Mouse (Mus musculus): Measurements from ENCODE around the gene Rplp2.
A peak's percentile ranks its signal among the peaks of the same experiment; 100 is the strongest.
"Not testable (repeated sequence)": the region's sequence is repeated elsewhere in the genome, so short reads cannot be mapped to it uniquely, and the experiment has no call there.

The Rplp2 gene

GRCm38 (mm10) chr7:141443828-141444237 is 3.3 kb upstream of the Rplp2 start, which contains the start of gene Pidd1:
Gene Pidd1, minus strand, starts transcription at chr7:141444025.
- DNase-seq (ENCODE audit: low read depth, low spot score): no peak

- DNase-seq (ENCODE audit: low read depth, low spot score): not testable (repeated sequence)
Observed at GRCm38 (mm10) chr7:141446374-141446773, 796 bp upstream of the Rplp2 start.

GRCm38 (mm10) chr7:141451928-141452327 is 4.8 kb downstream of the Rplp2 start:
- no peak for DNase-seq (ENCODE audit: low read depth, low spot score)

- DNase-seq (ENCODE audit: low read depth, low spot score): no peak
Observed at GRCm38 (mm10) chr7:141453636-141454035, 6.5 kb downstream of the Rplp2 start.

GRCm38 (mm10) chr7:141454967-141455551 is 7.9 kb downstream of the Rplp2 start, which contains the start of gene Pnpla2:
Gene Pnpla2, plus strand, starts transcription at chr7:141455198.
- peak; percentile 80 for DNase-seq (ENCODE audit: low read depth, low spot score)

- DNase-seq (ENCODE audit: low read depth, low spot score): no peak
Observed at GRCm38 (mm10) chr7:141455610-141456314, 8.6 kb downstream of the Rplp2 start.

- no peak for DNase-seq (ENCODE audit: low read depth, low spot score)
Observed at GRCm38 (mm10) chr7:141456739-141457138, 9.6 kb downstream of the Rplp2 start.

GRCm38 (mm10) chr7:141457236-141457635 is 10.1 kb downstream of the Rplp2 start:
- DNase-seq (ENCODE audit: low read depth, low spot score): no peak

- no peak for DNase-seq (ENCODE audit: low read depth, low spot score)
Observed at GRCm38 (mm10) chr7:141457986-141458660, 11.0 kb downstream of the Rplp2 start.

- no peak for DNase-seq (ENCODE audit: low read depth, low spot score)
Observed at GRCm38 (mm10) chr7:141458661-141459060, 11.5 kb downstream of the Rplp2 start.

- DNase-seq (ENCODE audit: low read depth, low spot score): no peak
Observed at GRCm38 (mm10) chr7:141459301-141459711, 12.1 kb downstream of the Rplp2 start.

- DNase-seq (ENCODE audit: low read depth, low spot score): no peak
Observed at GRCm38 (mm10) chr7:141460001-141460390, 12.8 kb downstream of the Rplp2 start.

GRCm38 (mm10) chr7:141460391-141461113 is 13.4 kb downstream of the Rplp2 start, which contains the start of gene Cracr2b:
Gene Cracr2b, plus strand, starts transcription at chr7:141461094.
- DNase-seq (ENCODE audit: low read depth, low spot score): no peak

- DNase-seq (ENCODE audit: low read depth, low spot score): no peak
Observed at GRCm38 (mm10) chr7:141461521-141462332, 14.6 kb downstream of the Rplp2 start.

GRCm38 (mm10) chr7:141462333-141462821 is 15.2 kb downstream of the Rplp2 start:
- no peak for DNase-seq (ENCODE audit: low read depth, low spot score)

GRCm38 (mm10) chr7:141463824-141464602 is 16.8 kb downstream of the Rplp2 start:
- DNase-seq (ENCODE audit: low read depth, low spot score): no peak

GRCm38 (mm10) chr7:141464603-141465201 is 17.5 kb downstream of the Rplp2 start:
- no peak for DNase-seq (ENCODE audit: low read depth, low spot score)

GRCm38 (mm10) chr7:141465388-141466044 is 18.3 kb downstream of the Rplp2 start:
- no peak for DNase-seq (ENCODE audit: low read depth, low spot score)

- DNase-seq (ENCODE audit: low read depth, low spot score): no peak
Observed at GRCm38 (mm10) chr7:141466045-141466394, 18.9 kb downstream of the Rplp2 start.
